Mouse (Mus musculus): Measurements from ENCODE around the gene Rab28. TPM values are rescaled to one million over a fixed set of nuclear protein-coding genes. Genes with fewer than 3 reads are reported as not detected.
"Not testable (repeated sequence)": the region's sequence is repeated elsewhere in the genome, so short reads cannot be mapped to it uniquely, and the experiment has no call there.

Rab28 gene
- polyA plus RNA-seq, 1 experiment from 2014 or later, result 55.6 TPM

GRCm38 (mm10) chr5:41738817-41739216 is 30.9 kb upstream of the Rab28 start:
- ATAC-seq (ENCODE audit: low FRiP score, low TSS enrichment), result no peak
- Histone ChIP-seq H3K27me3 (ENCODE audit: insufficient read depth, low read length) (peaks cover 44% of the 10 kb centered on the region), H3K36me3 (ENCODE audit: insufficient read depth, low read length) (no peaks in the 10 kb centered on the region), H3K4me3 (ENCODE audit: low read length) (no peak overlapping the region), H3K4me1 (ENCODE audit: insufficient read depth, low read length) (no peaks in the 10 kb centered on the region), H3K9ac (replicated peaks; ENCODE audit: low read length) (no peak overlapping the region), H3K9me3 (ENCODE audit: low read length) (no peaks in the 10 kb centered on the region), H3K4me2 (replicated peaks; ENCODE audit: low read depth, low read length) (no peak overlapping the region), H3K27ac (ENCODE audit: low read length) (no peak overlapping the region)
- 43% methylated on average over 6 of the region's 6 CpGs for WGBS

GRCm38 (mm10) chr5:41737039-41737438 is 29.1 kb upstream of the Rab28 start:
- Histone ChIP-seq H3K9ac (replicated peaks; ENCODE audit: low read length) (no peak overlapping the region), H3K27me3 (ENCODE audit: insufficient read depth, low read length) (peaks cover 28% of the 10 kb centered on the region), H3K27ac (ENCODE audit: low read length) (no peak overlapping the region), H3K4me3 (ENCODE audit: low read length) (no peak overlapping the region), H3K36me3 (ENCODE audit: insufficient read depth, low read length) (no peaks in the 10 kb centered on the region), H3K9me3 (ENCODE audit: low read length) (no peaks in the 10 kb centered on the region), H3K4me1 (ENCODE audit: insufficient read depth, low read length) (no peaks in the 10 kb centered on the region), H3K4me2 (replicated peaks; ENCODE audit: low read depth, low read length) (no peak overlapping the region)
- ATAC-seq (ENCODE audit: low FRiP score, low TSS enrichment), result no peak
- WGBS, result 54% methylated on average over 5 of the region's 5 CpGs

GRCm38 (mm10) chr5:41727017-41727416 is 19.1 kb upstream of the Rab28 start:
- H3K27ac ChIP-seq (ENCODE audit: low read length), result no peak overlapping the region
- H3K4me1 ChIP-seq (ENCODE audit: insufficient read depth, low read length), result no peaks in the 10 kb centered on the region
- no peak for ATAC-seq (ENCODE audit: low FRiP score, low TSS enrichment)
- H3K36me3 ChIP-seq (ENCODE audit: insufficient read depth, low read length), result no peaks in the 10 kb centered on the region
- 65% methylated on average over 1 of the region's 1 CpGs for WGBS
- no peak overlapping the region for H3K4me2 ChIP-seq (replicated peaks; ENCODE audit: low read depth, low read length)
- no peak overlapping the region for H3K9ac ChIP-seq (replicated peaks; ENCODE audit: low read length)
- no peaks in the 10 kb centered on the region for H3K9me3 ChIP-seq (ENCODE audit: low read length)
- H3K27me3 ChIP-seq (ENCODE audit: insufficient read depth, low read length), result no peaks in the 10 kb centered on the region
- H3K4me3 ChIP-seq (ENCODE audit: low read length), result no peak overlapping the region

- no peak overlapping the region for H3K9ac ChIP-seq (replicated peaks; ENCODE audit: low read length)
- no peaks in the 10 kb centered on the region for H3K4me1 ChIP-seq (ENCODE audit: insufficient read depth, low read length)
- H3K36me3 ChIP-seq (ENCODE audit: insufficient read depth, low read length), result no peaks in the 10 kb centered on the region
- peak; percentile 85 for ATAC-seq (ENCODE audit: low FRiP score, low TSS enrichment)
- H3K4me3 ChIP-seq (ENCODE audit: low read length), result no peak overlapping the region
- no peaks in the 10 kb centered on the region for H3K9me3 ChIP-seq (ENCODE audit: low read length)
- WGBS, result 45% methylated on average over 6 of the region's 6 CpGs
- H3K4me2 ChIP-seq (replicated peaks; ENCODE audit: low read depth, low read length), result no peak overlapping the region
- H3K27me3 ChIP-seq (ENCODE audit: insufficient read depth, low read length), result no peaks in the 10 kb centered on the region
- H3K27ac ChIP-seq (ENCODE audit: low read length), result no peak overlapping the region
Observed at GRCm38 (mm10) chr5:41725573-41725972, 17.6 kb upstream of the Rab28 start.

- Histone ChIP-seq H3K4me2 (replicated peaks; ENCODE audit: low read depth, low read length) (peak overlapping the region; percentile 100), H3K27ac (ENCODE audit: low read length) (peak overlapping the region; percentile 84), H3K9me3 (ENCODE audit: low read length) (no peaks in the 10 kb centered on the region), H3K9ac (replicated peaks; ENCODE audit: low read length) (peak overlapping the region; percentile 88), H3K36me3 (ENCODE audit: insufficient read depth, low read length) (no peaks in the 10 kb centered on the region), H3K4me3 (ENCODE audit: low read length) (peak overlapping the region; percentile 95), H3K27me3 (ENCODE audit: insufficient read depth, low read length) (no peaks in the 10 kb centered on the region), H3K4me1 (ENCODE audit: insufficient read depth, low read length) (peaks cover 6% of the 10 kb centered on the region; the same call in 1 of the 2 replicates)
- 0% methylated on average over 61 of the region's 63 CpGs for WGBS
- ATAC-seq (ENCODE audit: low FRiP score, low TSS enrichment), result peak; percentile 93
Observed at GRCm38 (mm10) chr5:41707115-41708015, 592 bp downstream of the Rab28 start.

- no peaks in the 10 kb centered on the region for H3K27me3 ChIP-seq (ENCODE audit: insufficient read depth, low read length)
- H3K9me3 ChIP-seq (ENCODE audit: low read length), result no peaks in the 10 kb centered on the region
- H3K36me3 ChIP-seq (ENCODE audit: insufficient read depth, low read length), result no peaks in the 10 kb centered on the region
- peaks cover 6% of the 10 kb centered on the region; the same call in 1 of the 2 replicates for H3K4me1 ChIP-seq (ENCODE audit: insufficient read depth, low read length)
- no peak for ATAC-seq (ENCODE audit: low FRiP score, low TSS enrichment)
- H3K27ac ChIP-seq (ENCODE audit: low read length), result no peak overlapping the region
- peak overlapping the region; percentile 88 for H3K9ac ChIP-seq (replicated peaks; ENCODE audit: low read length)
- H3K4me3 ChIP-seq (ENCODE audit: low read length), result peak overlapping the region; percentile 95
- 5% methylated on average over 9 of the region's 9 CpGs for WGBS
- peak overlapping the region; percentile 100 for H3K4me2 ChIP-seq (replicated peaks; ENCODE audit: low read depth, low read length)
Observed at GRCm38 (mm10) chr5:41706777-41707114, 1.2 kb downstream of the Rab28 start.

GRCm38 (mm10) chr5:41701085-41701484 is 6.9 kb downstream of the Rab28 start:
- H3K9me3 ChIP-seq (ENCODE audit: low read length); ATAC-seq (ENCODE audit: low FRiP score, low TSS enrichment); H3K9ac ChIP-seq (replicated peaks; ENCODE audit: low read length); H3K27me3 ChIP-seq (ENCODE audit: insufficient read depth, low read length); H3K4me3 ChIP-seq (ENCODE audit: low read length); H3K36me3 ChIP-seq (ENCODE audit: insufficient read depth, low read length); H3K4me2 ChIP-seq (replicated peaks; ENCODE audit: low read depth, low read length); H3K27ac ChIP-seq (ENCODE audit: low read length); H3K4me1 ChIP-seq (ENCODE audit: insufficient read depth, low read length): not testable (repeated sequence)
- 80% methylated on average over 4 of the region's 4 CpGs for WGBS

- H3K9me3 ChIP-seq (ENCODE audit: low read length), result no peaks in the 10 kb centered on the region
- no peaks in the 10 kb centered on the region for H3K4me1 ChIP-seq (ENCODE audit: insufficient read depth, low read length)
- no peak overlapping the region for H3K4me2 ChIP-seq (replicated peaks; ENCODE audit: low read depth, low read length)
- ATAC-seq (ENCODE audit: low FRiP score, low TSS enrichment), result no peak
- no peak overlapping the region for H3K9ac ChIP-seq (replicated peaks; ENCODE audit: low read length)
- H3K4me3 ChIP-seq (ENCODE audit: low read length), result no peak overlapping the region
- H3K27ac ChIP-seq (ENCODE audit: low read length), result no peak overlapping the region
- H3K36me3 ChIP-seq (ENCODE audit: insufficient read depth, low read length), result no peaks in the 10 kb centered on the region
- H3K27me3 ChIP-seq (ENCODE audit: insufficient read depth, low read length), result no peaks in the 10 kb centered on the region
Observed at GRCm38 (mm10) chr5:41697958-41698357, 10.0 kb downstream of the Rab28 start.

GRCm38 (mm10) chr5:41685016-41685415 is 22.9 kb downstream of the Rab28 start:
- no peak for ATAC-seq (ENCODE audit: low FRiP score, low TSS enrichment)
- no peaks in the 10 kb centered on the region for H3K9me3 ChIP-seq (ENCODE audit: low read length)
- H3K4me2 ChIP-seq (replicated peaks; ENCODE audit: low read depth, low read length), result no peak overlapping the region
- H3K27me3 ChIP-seq (ENCODE audit: insufficient read depth, low read length), result no peaks in the 10 kb centered on the region
- H3K36me3 ChIP-seq (ENCODE audit: insufficient read depth, low read length), result no peaks in the 10 kb centered on the region
- H3K4me3 ChIP-seq (ENCODE audit: low read length), result no peak overlapping the region
- no peaks in the 10 kb centered on the region for H3K4me1 ChIP-seq (ENCODE audit: insufficient read depth, low read length)
- no peak overlapping the region for H3K27ac ChIP-seq (ENCODE audit: low read length)
- no peak overlapping the region for H3K9ac ChIP-seq (replicated peaks; ENCODE audit: low read length)

- Histone ChIP-seq H3K4me3 (ENCODE audit: low read length) (no peak overlapping the region), H3K36me3 (ENCODE audit: insufficient read depth, low read length) (no peaks in the 10 kb centered on the region), H3K27ac (ENCODE audit: low read length) (no peak overlapping the region), H3K9me3 (ENCODE audit: low read length) (no peaks in the 10 kb centered on the region), H3K4me2 (replicated peaks; ENCODE audit: low read depth, low read length) (no peak overlapping the region), H3K9ac (replicated peaks; ENCODE audit: low read length) (no peak overlapping the region), H3K4me1 (ENCODE audit: insufficient read depth, low read length) (no peaks in the 10 kb centered on the region), H3K27me3 (ENCODE audit: insufficient read depth, low read length) (no peaks in the 10 kb centered on the region)
- WGBS, result 93% methylated on average over 2 of the region's 2 CpGs
- no peak for ATAC-seq (ENCODE audit: low FRiP score, low TSS enrichment)
Observed at GRCm38 (mm10) chr5:41683976-41684375, 24.0 kb downstream of the Rab28 start.
